ENCODE assay signal across 13 mouse cellular contexts in the genomic region with DNA sequence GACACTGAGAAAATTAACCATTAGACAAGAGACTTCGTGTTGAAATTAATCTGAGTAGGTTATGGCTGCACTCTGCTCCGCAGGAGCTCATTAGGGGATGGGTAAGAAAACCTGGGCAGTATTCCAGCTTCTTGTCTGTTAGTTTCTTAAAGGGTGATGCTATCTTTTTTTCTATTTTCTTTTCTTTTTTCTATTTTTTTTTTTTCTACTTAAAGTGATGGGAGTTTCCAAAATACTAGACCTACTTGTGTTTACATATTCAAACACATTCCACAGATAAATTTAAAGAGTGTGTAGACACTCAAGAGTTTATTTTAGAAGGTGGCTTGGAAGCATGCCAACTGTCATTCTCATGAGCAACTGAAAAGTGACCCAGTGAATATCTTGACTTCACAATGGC.
DNase-seq lines count a peak whose midpoint lies in the region; ATAC-seq lines count a peak whose summit lies in the region.
"Had no signal": no experiment of that assay in that cellular context is flagged by ENCODE, and none has a peak within 500 bp of the region (broad histone marks: within the 10 kb centered on the region; RNA-seq: fewer than 3 reads in every experiment).

No protein-coding gene starts in this region.

- intact Hi-C loops in heart, postnatal 36 days (cut with DNase I), result no loop called here
- intact Hi-C loops in left cerebral cortex, postnatal 25 days (cut with DNase I), result no loop called here

- no peaks in the 10 kb centered on the region for H3K27me3 ChIP-seq in lung, embryonic 15.5 days

- no peak overlapping the region for H3K9ac ChIP-seq in lung, embryonic 15.5 days

- 7% methylated on average over 2 of the region's 2 CpGs for whole genome bisulfite sequencing in lung, embryonic 15.5 days

- H3K36me3 ChIP-seq in lung, embryonic 15.5 days, result peaks cover 18% of the 10 kb centered on the region

- H3K27ac ChIP-seq in lung, embryonic 15.5 days, result peak overlapping the region; percentile 72
- H3K27ac ChIP-seq: stomach, postnatal 0 days had no signal

- H3K9me3 ChIP-seq in lung, embryonic 15.5 days, result no peaks in the 10 kb centered on the region

- H3K4me3 ChIP-seq in lung, embryonic 15.5 days, result no peak overlapping the region

- H3K4me2 ChIP-seq in lung, embryonic 15.5 days, result no peak overlapping the region

- peak; percentile 65; the same call in 1 of the 2 replicates for ATAC-seq in lung, embryonic 15.5 days (ENCODE audit: borderline replicate concordance, extremely low read depth, low FRiP score, low TSS enrichment)

- peaks cover 13% of the 10 kb centered on the region for H3K4me1 ChIP-seq in lung, embryonic 15.5 days

- DNase-seq in heart, adult 8-10 months (ENCODE audit: low spot score), result peak; percentile 16
- DNase-seq in heart, postnatal 36 days, result no peak
- peak; percentile 82 for DNase-seq in kidney, adult 9 months
- no peak for DNase-seq in kidney, adult 18-20 months
- peak; percentile 50 for DNase-seq in Muller cell, postnatal 12 days (ENCODE audit: inconsistent ontology term)
- DNase-seq in adrenal gland, adult 2 months, result no peak
- no peak for DNase-seq in left cerebral cortex, postnatal 25 days (ENCODE audit: low spot score in 2 of 2)
- DNase-seq: adrenal gland, postnatal 36 days; cerebellum, adult 9-10 months; gastrocnemius, postnatal 10 days; liver had no signal

Comparison
In these comparisons a context has a peak if more than half of its experiments do, and no peak if none do; other contexts are left out.
1. DNase-seq: peak in heart, adult 8-10 months (single experiment), kidney, adult 9 months (single experiment) and Muller cell, postnatal 12 days (single experiment); none in heart, postnatal 36 days (0 of 2), kidney, adult 18-20 months (single experiment), adrenal gland, adult 2 months (single experiment) and left cerebral cortex, postnatal 25 days (0 of 2).